Mouse (Mus musculus) testis, postnatal 10 days (tissue): ENCODE measurements at regions not wholly inside any gene's neighbourhood (a gene's known extent, or its start where the extent isn't known, plus 50 kb on each side); places are given as distances from the start of the nearest gene placed in this dataset.

Experiments used
- DNase-seq: peaks from one replicate; pipeline ENCODE4 v3.0.0; 2021; ENCODE audit warnings: low spot score

DNA sequence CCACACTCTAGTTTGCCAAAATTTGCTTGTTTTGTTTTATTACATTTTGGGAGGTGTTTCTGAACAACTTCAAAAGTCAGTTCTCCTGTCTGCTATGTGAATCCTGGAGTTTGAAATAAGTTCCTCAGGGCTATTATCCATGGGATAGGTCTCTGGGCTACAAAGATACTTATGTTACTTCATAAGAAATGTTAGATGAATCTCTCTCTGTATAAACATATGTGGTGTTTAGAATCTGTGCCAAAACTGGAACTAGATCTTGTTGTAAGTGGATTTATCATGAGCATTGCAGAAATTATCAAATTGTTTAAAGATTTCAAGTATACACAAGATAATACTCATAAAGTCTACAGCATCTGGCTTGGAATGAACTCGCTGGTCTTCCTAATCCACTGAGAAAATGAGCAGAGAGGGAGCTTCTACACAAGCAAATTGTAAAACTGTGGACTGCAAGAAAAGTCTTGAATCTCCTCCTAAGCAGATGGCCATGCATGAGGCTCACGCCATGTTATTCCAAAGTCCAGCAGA, 355.2 kb upstream of the Robo1 start:
- DNase-seq = no peak

- DNase-seq = no peak
These were observed 344.5 kb upstream of the Robo1 start for GRCm38 (mm10) chr16:71963579-71963978.

GRCm38 (mm10) chr16:71973811-71974210, 334.3 kb upstream of the Robo1 start:
- DNase-seq = no peak

DNA sequence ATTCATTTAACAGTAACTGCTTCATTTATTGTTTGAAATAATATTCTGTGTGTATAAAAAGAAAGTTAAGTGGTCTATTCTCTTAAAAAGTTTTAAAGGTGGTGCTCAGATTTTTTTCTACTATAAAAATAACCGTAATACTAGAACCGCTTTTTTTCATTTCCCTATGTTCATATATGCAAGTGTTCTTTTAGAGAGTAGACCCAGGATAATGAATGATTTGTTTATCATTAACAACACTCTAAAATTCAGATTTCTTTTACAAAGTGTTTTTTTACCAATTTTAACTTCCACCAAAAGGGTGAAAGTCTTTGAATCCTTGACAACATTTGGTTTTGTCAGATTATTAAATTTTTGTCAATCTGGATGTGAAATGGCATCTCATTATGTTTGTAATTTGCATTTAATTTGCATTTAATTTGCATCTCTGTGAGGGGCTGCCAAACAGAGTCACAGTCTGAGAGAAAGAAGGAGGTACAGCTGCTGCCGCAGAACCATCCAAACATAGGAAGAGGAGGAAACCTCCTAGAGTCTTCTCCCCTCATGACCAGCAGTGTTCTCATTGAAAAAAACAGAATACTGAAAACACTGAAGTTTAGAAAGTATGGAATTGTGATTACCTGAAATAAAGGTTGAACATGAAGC, 310.4 kb upstream of the Robo1 start:
- no peak for DNase-seq

- DNase-seq = no peak
These were observed 280.5 kb upstream of the Robo1 start for GRCm38 (mm10) chr16:72027404-72028215.

- no peak for DNase-seq
These were observed 279.9 kb upstream of the Robo1 start for GRCm38 (mm10) chr16:72028216-72028610.

DNA sequence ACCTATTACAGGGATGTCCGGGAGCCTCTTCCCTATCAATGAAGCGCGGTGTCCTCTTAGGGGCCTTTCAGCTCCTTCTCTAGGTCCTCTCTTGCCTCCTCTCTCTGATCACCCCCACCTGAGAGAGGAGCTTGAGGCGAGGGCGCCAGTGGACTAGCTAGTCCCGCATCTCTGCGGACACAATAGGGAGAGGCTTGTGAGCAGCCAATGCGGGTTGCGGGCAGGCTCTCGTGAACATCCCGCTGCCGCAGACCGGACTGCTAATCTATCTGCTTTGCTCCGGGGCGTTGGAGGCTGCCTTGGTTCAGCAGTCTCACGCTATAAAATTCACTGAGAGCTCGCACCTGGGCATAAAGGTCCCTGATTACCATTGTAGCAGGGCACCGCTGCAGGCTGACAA, 279.3 kb upstream of the Robo1 start:
- DNase-seq = peak; percentile 41

- DNase-seq = no peak
These were observed 278.8 kb upstream of the Robo1 start for GRCm38 (mm10) chr16:72029273-72029672.

DNA sequence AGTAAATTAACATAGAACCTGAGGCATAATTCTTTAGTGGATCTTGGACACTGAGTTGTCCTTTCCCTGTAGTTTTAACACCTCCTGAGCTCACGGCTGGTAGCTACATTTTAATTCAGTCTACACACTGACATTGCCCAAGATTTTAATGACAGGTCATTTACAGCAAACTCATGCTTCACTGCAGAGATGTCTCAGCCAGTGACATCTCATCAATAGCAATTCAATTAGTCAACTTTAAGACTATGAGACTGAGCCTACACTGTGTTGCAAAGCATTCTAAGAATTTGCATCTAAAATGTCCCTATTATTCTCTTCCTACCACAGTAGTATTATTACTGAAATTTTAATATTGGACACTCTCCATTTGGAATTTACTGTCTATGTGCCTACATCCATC, 239.9 kb upstream of the Robo1 start:
- DNase-seq = no peak

DNA sequence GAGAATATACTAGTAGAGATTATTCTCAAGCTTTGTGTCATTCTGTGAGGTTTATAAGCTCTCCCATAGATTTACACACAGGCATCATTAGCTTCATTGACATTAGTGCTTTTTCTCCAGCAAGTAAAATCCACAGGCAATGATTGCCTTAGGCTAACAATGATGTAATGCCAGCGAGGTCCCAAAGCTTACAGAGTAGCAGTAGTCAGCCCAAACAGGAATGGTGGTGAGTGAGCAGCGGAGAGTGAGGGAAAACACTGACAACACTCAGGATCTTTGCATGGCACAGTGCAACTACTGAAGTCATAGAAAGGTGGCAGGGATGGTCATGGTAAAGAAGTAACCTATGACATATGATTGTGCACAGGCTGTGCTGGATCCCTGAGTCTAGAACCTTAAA, 238.5 kb upstream of the Robo1 start:
- no peak for DNase-seq

GRCm38 (mm10) chr16:72071756-72072471, 236.2 kb upstream of the Robo1 start:
- DNase-seq = no peak

- no peak for DNase-seq
These were observed 222.9 kb upstream of the Robo1 start for GRCm38 (mm10) chr16:72085181-72085580.

- DNase-seq = no peak
These were observed 220.1 kb upstream of the Robo1 start for GRCm38 (mm10) chr16:72088053-72088452.

- no peak for DNase-seq
These were observed 219.2 kb upstream of the Robo1 start for GRCm38 (mm10) chr16:72088916-72089315.
